Mouse (Mus musculus) spleen, postnatal 4 days (tissue): ENCODE measurements at regions not wholly inside any gene's neighbourhood (a gene's known extent, or its start where the extent isn't known, plus 50 kb on each side); places are given as distances from the start of the nearest gene placed in this dataset.

Experiments used
- DNase-seq, 2 experiments: peaks; one replicate each; pipeline ENCODE4 v3.0.0; 2022; ENCODE audit warnings: low spot score in 2 of 2

DNA sequence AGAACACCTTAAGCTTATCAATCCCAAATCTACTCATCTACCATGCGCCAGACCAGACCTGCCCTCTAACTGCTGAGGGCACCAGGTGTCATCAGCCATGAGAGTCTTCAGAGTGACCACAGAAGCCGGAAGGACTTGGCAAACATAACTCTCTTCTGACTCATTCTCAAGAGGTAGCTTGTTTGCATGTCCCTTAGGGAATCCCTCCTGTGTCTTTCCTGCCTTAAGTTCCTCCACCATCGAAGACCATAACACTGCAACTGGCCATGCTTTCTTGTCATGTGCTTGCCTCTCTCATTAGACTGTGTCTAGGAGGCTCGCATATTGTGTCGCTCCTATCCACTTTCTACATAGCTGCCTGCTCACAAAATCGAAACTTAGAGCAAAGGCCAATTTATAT, 226.1 kb upstream of the Ncam1 start:
- DNase-seq, result no peak

- DNase-seq, result no peak
Observed at GRCm38 (mm10) chr9:50013602-50014001, 214.9 kb upstream of the Ncam1 start.

GRCm38 (mm10) chr9:50005757-50006576, 207.2 kb upstream of the Ncam1 start:
- DNase-seq, result no peak

- DNase-seq, result no peak
Observed at GRCm38 (mm10) chr9:50002695-50003094, 204.0 kb upstream of the Ncam1 start.

DNA sequence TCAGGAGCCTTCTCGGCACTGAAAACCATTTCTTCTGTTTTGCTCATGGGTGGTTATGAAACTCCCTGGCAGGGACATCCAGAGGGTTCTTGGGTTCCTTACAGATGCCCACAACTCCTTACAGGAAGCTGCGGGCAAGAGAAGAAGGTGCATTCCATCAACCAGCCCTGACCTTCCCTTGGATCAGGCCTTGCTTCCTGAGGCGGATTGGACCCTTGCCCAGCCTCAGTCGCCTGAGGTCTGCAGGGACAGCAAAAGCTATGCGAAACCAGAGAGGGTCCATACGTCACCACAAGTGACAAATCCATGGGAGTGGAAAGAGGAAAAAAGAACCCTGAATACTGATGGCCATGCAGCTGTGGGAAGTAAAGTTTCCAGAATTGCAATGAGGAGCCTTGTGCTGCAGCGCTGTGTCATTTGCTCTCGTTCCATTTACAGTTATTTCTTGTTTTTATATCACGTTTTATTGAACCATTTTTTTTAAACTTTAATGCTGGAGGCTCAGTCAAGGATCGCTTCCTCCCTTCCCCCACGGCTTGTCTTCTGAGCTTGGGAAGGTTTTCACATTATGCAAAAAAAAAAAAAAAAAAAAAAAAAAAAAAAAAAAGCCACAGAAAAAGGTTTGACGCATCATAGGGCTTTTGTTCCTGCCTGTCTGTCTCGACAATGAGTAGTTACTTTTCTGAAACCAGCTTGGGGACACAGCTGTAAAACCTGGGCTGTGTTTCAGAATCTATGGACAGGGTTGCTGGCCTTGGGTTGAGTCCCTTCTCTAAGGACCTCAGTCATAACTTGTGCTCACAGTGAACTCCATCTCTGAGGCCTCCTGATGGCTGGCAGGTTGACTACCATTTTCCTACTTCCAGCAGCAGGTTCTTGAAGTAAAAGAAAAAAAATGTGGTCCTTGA, 202.0 kb upstream of the Ncam1 start:
- DNase-seq, result no peak

- DNase-seq, result no peak
Observed at GRCm38 (mm10) chr9:49999970-50000369, 201.2 kb upstream of the Ncam1 start.

GRCm38 (mm10) chr9:49998101-49998500, 199.4 kb upstream of the Ncam1 start:
- DNase-seq, result no peak

GRCm38 (mm10) chr9:49989464-49990271, 190.9 kb upstream of the Ncam1 start:
- DNase-seq, result peak; percentile 26 to 64

- DNase-seq, result no peak
Observed at GRCm38 (mm10) chr9:49988064-49988463, 189.3 kb upstream of the Ncam1 start.

DNA sequence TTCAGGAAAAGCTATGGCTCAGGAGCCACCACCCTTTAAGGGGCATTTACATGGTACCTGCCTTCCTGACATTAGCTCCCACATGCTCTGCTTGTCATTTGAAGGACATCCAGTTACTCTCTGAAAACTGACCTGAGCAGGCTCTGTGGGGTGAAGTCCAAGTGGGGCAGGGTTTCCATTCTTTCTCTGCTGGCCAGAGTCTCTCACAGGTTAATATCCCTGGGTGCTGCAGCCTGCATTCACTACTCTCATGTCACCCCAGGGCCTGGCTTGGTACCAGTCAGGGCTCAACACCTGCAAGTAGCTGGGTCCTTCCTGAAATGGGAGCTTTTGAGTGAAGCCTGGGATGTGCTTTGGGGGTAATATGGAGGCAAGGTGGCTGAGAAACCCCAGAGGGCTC, 188.8 kb upstream of the Ncam1 start:
- no peak for DNase-seq

- DNase-seq, result no peak
Observed at GRCm38 (mm10) chr9:49980344-49981207, 181.9 kb upstream of the Ncam1 start.

- DNase-seq, result no peak
Observed at GRCm38 (mm10) chr9:49975938-49976671, 177.4 kb upstream of the Ncam1 start.

DNA sequence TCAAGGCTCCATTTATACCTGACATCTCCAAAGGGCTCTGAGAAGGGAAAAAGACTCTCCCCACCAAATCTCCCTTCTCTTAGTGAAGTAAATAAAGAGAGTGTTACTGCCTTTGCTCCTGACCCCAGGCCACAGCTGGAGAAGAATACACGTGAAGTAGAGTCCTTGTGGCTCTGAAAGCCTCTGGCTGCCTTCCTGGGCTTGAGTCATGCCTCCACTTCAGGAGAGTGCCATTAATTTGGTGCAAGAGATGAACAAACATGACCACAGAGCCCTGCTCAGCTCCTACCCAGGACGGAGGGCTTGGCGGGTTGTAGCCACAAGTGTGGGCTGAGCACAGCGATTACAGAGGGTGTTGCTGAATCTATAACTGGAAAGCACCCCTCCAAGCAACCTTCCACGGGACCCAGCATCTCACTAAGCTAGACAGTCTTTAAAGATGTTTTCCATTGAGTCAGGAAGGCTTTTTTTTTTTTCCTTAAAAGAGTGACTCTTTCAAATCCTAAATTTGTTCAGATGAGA, 175.3 kb upstream of the Ncam1 start:
- no peak for DNase-seq

DNA sequence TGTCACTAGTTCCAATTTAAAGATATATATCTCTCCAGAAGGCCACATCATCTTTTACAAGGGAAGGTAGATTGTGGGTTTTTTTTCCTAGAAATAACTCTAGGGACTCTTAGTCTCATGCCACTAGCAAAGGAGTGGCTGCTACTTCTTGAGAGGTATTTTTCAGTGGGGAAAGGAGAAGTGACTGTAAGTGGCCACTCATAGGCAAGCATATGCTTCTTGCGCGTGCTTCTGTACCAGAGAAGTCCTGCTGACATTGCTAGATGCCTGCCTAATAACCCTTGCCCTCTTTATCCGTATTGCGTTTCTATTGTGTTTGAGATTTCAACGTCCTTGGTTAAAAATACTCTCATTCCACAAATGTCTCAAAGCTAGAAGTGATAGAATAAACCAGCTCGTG, 170.7 kb upstream of the Ncam1 start:
- DNase-seq, result no peak

DNA sequence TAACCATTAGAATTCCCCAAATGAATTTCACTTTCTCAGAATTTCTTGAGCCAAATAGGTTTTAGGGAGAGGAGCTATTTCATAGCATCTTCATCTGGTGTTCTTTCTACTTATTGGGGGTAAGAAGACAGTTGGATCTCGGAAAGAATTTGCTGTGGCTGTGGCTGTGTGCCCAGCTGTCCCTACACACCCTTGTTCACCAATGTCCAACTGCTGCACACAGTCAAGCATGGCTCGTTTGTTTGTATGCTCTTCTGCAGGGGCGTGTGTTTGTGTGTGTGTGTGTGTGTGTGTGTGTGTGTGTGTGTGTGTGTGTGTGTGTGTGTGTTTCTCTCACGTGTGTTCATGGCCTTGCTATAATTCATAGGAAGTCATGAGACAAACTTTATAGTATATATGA, 165.9 kb upstream of the Ncam1 start:
- no peak for DNase-seq

DNA sequence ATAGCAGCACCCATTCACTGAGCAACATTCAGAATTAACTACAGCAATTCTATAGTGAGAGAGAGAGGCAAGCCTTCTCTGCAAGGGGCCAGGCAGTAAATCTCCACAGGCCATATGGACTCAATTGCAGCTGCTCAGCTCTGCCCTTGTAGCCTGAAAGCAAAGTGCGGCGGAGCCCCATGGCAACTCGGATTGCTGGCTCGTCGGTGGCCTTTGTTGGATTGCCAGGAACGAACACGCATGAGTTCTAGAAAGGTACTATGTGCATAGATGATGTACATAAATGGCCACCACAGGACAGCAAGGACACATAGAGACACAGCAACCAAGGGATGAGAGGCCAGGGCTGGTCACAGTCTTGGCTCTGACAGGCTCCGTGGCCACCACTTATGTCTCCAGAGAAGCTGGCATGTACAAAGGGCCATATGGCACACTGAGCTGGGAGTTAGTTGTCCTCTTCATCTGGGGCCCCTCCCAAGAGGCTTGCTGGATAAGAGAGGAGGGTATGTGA, 163.9 kb upstream of the Ncam1 start:
- no peak for DNase-seq

DNA sequence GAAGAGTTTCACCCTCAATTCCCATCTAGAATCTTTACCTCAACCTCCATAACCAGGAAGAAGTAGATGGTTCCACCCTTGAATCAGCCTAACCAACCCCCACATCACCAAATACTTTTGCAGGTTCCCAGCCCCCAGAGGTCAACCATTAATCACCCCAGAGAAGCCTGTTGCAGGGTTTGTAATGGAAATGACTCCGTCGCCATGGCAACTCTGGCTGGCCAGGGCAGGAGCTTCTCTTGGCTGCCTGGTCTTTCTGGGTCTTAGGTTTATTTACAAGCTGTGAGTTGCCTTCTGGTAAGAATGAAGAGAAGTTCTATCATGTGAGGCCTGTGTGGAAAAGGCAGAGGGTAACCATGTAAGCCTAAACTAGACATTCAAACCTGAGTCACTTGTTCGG, 163.2 kb upstream of the Ncam1 start:
- DNase-seq, result no peak

DNA sequence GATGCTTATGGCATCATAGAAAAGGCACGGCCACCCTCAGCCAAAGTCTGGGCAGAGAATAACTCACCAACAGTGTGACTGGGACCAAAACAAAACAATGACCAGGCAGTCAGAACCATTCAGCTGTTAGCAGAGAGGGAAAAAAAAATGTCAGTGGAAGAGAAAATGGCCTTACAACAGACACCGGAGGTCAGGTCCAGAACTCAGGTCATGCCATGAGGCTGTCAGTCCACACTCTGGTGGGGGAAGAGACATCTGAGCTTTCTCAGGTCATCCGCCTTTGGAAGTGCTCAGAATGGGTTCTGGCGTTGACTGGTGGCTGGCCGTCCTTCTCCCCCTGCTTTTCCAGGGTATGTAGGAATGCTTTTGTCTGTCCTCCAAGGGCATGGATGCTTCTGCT, 162.6 kb upstream of the Ncam1 start:
- no peak for DNase-seq

DNA sequence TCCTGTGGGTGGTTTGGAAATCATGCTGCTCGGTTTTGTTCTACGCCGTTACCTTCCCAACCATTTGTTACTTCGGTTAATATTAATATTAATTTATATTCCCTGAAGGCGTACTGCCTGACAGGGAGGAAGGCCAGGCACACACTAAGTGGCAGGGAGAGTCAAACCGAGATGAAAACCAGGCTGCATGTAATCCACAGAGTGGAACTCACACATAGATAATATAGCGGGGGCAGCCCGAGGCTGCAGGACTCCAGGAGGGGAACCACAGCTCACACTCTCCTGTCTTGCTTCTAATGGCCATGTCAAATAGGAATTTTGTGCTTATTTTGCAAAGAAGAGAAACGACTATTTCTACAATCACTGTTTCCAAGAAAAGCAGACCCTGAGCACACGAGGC, 161.3 kb upstream of the Ncam1 start:
- DNase-seq, result no peak

- DNase-seq, result no peak
Observed at GRCm38 (mm10) chr9:49958890-49959289, 160.2 kb upstream of the Ncam1 start.
